Mouse (Mus musculus) retina, postnatal 1 day (tissue): ENCODE data around the gene Gm11214.

Experiments used
- DNase-seq: peaks from one replicate; pipeline ENCODE4 v3.0.0-alpha.2; 2012

Gm11214 gene

DNA sequence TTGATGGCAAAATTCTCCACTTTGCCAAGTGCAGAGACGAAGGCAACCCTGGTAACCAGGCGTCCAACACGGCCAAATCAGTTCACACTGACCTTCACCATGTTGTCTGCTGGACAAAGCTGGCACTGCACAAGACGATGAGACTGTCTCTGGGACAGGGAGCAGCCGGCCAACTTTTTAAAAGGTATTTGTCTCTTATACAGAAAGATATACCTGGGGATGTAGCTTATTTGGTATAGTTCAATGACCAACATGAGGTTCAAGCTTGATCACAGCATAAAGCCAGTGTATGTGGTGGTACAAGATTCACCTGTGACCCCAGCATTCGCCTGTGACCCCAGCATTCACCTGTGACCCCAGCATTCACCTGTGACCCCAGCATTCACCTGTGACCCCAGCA, at the start of gene Gm11214:
Gene Gm11214 (minus strand): TSS at position 101 of the 400 bp plus-strand sequence.
- no peak for DNase-seq

DNA sequence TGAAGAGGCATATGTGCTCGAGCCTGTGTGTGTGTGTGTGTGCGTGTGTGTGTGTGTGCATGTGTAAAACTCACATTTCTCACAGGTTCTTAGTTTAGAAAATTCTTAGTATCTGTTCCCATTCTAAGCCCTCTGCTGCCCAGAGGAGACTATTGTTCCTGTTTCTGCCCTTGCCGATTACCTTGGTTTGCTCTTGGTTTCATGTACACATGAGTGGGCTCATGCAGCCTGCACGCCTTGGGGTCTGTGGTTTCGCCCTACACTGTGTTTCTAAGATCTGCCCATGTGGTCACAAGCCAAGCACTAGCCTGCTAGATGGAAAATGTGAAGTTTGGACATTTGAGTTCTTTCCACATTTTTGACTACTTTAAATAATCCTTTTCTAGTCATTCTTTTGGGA, 48.7 kb upstream of the Gm11214 start:
- no peak for DNase-seq

DNA sequence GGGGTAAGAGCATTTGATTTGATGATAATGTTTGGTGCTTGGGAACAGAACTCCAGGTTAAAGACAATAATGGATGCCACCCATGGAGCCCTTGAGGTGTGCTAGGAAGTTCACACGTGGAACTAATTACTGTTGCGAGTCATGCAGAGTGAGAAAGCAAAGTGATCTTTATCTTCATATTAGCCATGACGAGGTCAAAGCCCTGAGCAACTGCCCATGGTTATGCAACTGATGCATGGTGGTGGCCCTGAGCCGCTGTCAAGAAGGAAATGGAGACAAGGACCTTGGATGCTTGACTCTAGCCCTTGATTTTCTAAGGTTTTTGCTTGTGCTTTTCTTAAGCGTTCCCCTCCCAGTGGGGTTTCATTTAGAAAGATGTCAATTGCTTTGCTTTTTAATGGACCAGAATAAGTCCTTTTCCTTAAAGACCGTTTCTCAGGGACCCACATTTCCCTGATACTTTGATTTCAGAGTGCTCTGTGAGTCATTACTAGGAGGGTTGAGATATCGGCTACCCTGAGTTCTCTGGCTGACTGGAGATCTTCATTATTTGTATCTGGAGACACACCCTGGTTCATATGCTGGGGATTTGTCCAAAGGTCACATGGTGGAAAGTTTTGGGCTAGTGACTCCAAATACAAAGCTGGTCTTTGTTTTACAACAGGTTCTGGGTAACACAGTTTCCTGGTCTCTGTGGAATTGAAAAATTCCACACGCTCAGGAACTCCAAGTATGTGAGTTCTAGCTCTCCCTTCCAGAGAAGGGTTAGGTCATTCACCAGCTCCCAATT, 47.4 kb upstream of the Gm11214 start:
- no peak for DNase-seq

DNA sequence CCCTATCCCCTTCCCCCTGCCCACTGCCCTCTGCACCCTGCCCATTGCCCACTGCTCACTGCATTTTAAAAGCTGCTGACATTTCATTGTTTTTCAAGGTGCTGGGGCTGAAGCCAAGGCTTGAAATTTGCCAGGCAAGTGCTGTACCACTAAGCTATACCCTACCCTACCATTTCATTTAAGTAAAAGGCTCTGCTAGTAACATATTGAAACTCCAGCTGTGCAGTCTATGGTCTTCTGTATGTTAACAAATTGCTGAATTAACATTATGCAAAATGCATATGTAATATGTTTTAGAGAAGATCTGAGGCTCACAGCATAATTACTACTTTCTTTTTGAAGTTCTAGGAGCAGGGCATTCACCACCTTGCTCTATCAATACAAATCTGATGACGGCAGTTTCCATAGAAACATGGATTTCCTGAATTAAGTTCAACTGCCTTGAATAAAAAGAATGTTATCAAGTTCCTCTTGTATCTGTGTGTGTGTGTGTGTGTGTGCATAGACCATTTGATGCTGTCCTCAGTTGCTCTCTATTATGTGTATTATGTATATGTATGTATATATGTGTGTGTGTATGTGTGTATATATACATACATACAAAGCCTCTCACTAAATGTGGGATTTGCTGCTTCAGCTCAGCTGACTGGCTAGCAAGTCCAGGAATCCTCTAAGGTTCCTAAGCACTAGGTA, 43.2 kb upstream of the Gm11214 start:
- no peak for DNase-seq

DNA sequence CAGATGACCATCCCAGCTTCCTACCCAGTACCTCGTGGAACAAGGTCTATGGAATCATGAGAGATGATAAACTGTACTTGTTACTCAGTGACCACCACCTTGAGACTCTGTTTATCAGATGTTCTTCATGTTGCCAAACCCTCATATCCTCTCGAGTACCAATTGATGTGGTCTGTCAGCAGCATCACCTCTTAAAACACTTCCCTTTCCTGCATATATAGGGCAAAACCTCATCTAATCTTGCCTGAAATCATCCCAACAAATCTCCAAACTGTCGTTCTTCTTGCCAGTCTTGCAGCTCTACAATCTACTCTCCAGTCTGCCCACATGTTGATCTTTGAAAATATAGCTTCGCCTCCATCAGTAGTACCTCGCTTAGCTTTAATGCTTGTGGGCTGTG, 41.1 kb upstream of the Gm11214 start:
- DNase-seq = no peak

DNA sequence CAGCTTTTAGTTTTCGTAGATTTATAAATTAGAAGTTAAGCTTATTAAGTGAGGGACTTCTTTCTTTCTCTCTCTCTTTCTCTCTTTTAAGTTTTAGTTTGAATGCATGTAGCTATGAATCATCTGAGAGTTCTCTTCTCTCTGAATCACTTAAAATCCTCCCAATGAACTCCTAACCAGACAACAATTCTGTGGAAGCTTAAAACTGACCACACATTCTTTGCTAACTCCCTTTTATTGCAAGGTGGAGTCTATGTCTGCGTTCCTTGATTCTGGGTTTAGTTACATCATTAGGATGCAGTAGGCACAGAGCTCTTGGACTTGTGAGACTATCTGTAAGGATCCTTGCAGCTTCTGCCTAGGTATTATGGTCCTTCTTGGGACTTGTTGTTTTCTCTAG, 40.5 kb upstream of the Gm11214 start:
- DNase-seq = no peak

DNA sequence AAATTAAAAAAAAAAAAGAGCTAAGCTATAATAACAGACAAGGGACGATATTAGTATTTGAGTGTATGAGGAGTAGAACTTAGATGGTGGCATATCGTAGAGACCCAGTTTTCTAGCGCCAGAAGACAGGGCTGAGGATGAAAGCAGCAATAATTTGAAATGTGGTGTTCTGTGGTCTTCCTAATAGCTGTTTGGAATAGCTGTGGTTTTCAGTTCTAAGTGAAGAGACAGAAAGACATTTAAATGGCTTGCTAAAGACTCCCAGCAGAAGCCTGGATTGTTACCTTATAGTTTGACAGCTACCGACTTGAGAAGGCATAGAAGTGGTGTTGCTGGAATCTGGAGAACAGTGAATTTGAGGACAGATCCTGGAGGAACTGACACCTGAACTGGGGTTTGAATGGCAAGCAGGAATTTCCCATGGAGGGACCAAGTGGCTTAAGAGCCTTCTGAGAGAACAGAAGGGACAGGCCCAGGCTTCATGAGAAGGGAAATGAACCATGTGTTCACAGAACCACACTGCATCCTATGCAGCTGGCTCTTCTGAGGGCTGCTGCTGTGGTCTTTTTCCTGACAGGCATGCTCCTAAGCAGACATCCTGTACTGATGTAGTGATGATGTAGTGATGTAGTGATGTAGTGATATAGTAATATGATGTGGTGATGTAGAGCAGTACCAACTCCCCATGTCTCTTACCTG, 39.0 kb upstream of the Gm11214 start:
- DNase-seq = no peak

DNA sequence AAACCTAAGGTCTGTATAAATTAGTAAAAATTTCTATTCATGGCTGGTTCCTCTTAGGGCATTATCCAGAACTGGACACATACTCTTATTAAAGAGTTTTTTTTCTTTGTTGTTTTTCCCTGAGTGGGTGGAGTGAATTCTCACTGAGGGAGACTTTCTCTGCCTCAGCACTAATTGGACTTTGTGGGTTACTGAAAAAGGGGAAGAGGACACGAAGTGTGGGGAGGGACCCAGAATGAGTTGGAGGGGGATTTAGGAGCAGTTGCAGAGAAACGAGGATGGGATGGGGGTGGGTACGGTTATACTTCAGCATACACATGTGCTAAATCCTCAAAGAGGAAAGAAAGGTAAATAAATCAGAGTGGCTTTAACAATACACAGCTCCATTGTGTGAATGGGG, 36.6 kb upstream of the Gm11214 start:
- DNase-seq = no peak

DNA sequence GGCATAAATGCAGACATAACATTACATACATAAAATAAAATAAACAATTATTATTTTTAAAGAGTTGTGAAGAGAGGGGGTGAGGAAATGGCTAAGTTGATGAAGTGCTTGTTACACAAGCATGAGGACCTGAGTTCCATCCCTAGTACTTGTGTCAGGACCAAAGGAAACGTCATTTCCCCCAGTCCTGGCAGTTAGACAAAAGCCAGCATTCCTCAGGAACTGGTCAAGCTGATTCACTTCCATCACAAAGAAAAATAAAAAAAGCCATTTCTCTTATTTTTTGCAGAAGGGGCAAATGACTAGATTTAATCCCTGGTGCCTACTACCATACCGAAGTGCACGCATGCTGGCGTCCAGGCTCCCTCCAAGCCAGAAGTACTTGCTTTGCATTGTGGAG, 33.7 kb upstream of the Gm11214 start:
- no peak for DNase-seq

DNA sequence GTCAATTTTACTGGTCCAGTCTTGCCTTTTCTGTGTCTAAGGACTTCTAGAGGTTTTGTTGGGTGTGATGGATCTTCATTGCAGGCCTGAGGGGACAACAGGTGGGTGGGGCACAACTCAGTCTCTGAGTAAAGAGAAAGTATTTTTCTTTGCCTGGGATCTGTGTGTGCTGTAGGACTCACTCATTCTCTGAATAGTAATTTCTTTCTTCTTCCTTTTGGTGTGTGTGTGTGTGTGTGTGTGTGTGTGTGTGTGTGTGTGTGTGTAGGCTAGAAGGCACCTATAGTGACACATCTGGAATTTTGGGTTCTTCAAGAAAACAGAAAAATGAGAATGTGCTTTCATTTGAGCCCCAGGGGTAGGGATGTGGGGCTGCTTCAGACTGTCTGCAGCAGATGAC, 29.2 kb upstream of the Gm11214 start:
- no peak for DNase-seq

DNA sequence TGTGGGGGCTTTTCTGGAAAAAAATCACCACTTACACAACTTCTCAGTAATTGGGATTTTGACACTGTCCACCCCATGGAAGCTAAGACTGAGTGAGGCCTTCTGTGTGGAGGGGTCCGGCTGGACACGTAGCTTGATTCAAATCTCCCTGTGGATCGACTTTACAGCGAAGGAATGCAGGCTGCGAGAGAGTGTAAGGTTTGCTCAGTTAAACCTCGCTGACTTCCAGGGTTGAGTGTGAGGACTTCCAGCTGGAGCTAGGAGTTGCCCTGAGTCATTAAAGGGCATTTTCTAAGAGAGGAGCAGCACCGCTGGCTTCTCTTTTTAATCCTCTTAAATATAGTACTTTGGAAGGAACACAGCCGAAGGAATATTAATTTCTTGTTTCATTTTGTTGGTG, 24.2 kb upstream of the Gm11214 start:
- no peak for DNase-seq

DNA sequence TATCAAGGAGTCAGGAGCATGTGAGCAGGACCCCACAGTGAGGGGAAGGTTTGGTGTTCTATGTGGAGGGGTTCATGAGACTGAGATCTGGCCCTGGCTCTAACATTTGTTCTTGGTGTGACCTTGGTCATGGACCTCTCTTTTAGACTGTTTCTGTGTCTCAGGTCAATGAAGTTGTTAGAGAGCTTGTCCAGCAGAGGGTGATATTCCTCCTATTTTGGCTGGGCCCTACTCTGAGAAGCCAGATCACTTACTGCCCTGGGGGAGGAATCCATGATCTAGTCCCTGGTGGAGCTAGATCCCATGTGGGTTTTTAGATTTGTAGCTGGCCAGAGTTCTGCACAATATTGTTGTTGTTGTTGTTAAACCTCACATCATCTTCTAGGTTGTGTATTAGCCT, 23.0 kb upstream of the Gm11214 start:
- peak; percentile 26 for DNase-seq

DNA sequence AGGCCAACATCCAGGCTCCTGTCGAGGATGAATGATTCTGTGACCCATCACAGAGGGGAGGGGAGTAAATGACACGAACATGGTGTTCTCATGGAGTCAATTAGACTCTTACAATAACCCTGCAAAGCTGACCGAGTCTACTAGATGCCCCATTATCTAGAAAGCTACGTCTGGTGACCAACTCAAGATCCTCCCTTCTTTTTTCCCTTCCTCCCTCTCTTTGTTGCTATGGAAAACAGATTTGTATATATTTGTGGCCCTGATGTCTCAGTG, 22.0 kb upstream of the Gm11214 start:
- DNase-seq = no peak

DNA sequence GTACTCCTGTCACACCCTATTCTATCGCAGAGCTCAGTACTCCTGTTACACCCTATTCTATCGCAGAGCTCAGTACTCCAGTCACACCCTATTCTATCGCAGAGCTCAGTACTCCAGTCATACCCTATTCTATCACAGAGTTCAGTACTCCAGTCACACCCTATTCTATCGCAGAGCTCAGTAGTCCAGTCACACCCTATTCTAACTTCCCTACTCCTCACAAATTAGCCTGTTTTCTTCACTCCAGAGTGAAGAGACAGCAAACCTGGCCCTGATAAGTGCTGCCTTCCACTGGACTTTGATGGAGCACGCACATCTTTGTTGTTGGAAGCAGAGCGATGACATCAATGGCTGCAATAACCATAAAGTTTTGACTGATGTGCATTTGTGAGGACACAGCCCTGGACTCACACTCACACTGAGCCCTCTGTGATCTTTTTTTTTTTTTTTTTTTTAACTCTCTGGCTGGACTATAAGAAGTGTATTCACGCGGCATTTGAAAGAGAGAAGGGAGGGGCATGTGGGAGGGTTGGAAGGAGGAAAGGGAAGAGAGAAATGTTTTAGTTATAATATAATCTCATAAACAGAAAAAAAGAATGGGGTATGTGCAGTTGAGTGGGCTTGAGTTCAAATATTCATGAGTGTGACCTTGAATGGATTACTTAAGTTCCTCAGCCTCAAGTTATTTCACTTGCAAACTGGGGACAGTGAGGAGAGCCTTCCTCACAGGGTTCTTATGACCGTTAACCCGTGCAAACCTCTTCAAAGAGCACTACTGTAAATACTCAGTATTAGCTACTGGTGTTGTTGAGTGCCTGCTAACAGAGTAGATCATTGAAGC, 21.5 kb upstream of the Gm11214 start:
- no peak for DNase-seq

DNA sequence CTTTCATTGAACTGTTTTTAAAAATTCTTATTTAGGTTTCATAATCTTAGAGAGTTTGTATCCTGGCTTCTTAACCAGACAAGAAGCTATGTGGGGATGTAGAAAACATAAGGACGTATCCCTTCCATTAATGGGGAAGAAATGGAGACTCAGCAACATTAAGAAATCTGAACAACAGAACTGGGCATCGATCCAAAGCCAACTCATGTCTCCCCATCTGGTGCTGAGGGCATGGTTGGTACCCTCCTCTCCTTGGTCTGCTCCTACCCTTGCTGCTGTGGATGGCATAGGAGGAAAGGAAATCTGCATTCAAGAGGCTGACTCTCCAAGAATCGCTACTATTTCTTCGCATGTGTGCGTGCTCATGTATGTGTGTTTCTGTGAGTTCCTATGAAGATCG, 20.5 kb upstream of the Gm11214 start:
- no peak for DNase-seq

DNA sequence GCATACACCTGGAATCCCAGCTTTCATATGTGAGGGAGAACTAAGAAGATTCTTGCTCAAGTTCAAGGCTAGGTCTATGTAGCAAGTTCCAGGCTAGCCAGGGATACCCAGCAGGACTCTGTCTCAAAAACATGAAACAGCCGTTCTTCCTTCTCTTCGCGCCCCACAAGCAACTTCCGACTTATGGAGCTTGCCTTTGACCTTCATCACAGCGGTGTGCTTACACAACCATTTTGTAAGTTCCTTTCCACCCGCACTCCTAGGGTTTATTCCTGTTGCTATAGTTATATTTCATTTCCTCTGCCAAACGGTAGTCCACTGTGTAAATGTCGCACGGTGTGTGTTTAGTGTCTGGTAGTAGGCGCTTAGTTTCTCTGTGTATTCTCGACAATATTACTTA, 19.9 kb upstream of the Gm11214 start:
- no peak for DNase-seq

DNA sequence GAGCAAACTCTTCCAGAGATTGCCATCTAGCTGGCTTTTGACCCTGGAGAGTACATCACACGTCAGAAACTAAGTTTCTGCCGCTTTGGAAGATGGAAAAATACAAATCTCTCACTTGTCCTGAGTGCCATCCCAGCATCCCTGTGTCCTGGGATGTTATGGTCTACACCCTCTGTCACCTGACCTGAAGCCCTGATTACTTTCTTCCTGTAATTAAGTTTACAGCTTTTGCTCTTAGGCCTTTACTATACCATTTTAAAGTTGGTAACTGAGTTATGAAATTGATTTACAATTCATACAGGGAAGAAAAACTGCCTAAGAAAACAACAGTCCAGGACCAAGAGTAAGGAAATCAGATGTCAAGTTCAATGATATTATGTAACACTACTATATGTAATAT, 19.3 kb upstream of the Gm11214 start:
- DNase-seq = no peak

DNA sequence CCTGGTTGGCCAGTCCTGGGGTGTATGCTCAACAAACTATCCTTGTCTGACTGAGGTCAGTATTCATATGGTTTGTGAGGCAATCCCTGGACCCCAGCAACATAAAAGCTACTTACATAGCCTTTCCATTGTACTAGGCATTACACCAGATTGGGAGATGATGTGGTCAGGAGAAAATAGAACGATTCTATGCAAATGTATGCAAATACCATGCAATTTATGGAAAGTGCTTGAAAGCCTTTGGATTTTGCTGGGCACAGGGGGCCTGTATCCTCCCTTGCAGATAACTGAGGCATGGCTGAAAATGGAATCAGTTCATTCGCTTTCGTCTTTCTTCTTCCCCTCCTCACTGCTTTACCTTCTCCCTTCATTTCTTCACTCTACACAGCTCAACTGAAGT, 18.4 kb upstream of the Gm11214 start:
- no peak for DNase-seq

DNA sequence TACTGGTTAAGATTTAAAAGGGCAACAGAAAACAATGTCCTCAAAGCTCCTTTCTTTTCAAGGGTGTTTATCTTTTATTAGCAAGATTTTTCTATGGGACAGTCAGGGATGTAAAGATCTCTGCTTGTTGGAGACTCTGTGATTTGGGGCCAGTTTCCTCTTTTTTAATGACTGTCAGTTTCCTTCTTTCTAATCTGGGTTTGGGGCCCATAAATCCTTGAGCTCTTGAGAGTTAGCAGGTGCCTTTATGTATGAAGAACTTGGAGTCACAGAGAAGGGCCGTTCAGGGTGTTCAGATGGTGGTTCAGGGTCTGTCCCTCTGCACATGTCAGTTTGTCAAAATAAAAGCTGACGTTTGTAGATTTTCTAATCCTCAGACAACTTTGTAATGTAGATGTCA, 11.9 kb upstream of the Gm11214 start:
- no peak for DNase-seq

DNA sequence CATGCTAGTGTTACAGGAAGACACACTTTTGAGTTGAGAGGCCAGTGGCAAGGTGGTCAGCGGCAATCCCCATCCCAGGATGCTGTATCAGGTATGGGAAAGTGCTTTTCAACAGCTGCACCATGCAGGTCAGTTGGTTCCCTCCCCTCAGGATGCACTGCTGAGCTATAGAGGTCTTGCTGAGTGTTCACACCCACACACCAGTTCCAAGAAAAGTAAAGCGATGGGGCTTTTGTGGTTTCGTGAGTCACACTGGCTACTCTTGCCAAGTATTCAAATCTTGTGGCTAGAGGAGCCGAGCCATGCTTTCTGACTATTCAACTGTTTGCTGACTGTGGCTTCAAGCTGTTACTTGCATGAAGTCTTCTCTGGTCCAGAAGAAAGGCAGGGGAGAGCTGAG, 5.1 kb upstream of the Gm11214 start:
- DNase-seq = no peak

DNA sequence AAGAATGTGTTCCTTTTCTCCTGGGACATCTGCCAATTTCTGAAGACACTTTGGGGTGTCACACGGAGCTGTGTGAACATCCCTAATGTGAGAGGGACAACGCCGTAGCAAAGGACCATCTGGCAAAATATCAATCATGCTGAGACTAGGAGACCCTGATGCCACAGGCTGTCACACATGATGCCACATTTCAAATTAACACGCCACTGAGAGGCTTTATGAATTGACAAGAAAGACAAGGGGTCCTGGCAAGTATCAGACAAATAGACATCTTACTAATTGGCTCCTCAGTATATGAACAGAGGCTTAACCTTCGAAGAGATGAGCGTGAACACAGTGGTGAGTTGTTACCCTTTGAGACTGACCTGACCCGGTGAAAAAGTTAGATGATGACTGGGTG, 2.6 kb upstream of the Gm11214 start:
- DNase-seq = peak; percentile 49

DNA sequence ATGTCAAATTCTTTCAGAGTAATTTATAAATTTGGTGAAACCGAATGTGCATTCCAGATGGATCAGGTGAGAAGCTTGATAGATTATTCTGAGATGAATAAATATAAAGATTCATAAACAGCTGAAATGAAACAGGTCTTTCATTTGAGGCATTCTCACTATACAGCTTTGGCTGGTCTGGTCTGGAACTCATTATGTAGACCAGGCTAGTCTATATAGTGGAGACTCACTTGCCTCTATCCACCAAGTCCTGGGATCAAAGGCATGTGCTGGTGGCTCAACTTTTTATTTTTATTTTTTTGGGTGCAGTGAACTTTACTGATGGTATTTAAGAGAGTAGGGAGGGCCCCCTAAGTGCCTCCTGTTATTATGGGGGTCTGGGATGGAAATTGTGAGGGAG, 1.3 kb downstream of the Gm11214 start:
- no peak for DNase-seq

DNA sequence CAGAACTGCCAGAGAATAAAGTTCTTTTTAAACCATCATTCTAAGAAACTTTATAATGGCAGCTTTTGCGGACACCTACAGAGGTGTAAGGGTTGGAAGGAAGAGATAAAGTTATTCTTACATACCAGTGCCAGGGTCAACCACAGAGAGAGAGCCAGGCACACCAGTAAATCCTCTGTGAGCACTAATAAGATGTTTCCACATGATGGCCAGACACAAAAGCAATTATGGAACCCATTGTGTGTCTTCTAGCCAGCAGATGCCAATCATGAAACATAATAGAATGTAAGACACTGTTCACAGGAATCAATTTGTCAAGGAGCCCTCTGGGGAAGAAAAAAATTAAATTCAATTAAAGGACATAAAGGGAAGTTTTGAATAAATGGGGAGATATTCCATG, 1.8 kb downstream of the Gm11214 start:
- peak; percentile 85 for DNase-seq

DNA sequence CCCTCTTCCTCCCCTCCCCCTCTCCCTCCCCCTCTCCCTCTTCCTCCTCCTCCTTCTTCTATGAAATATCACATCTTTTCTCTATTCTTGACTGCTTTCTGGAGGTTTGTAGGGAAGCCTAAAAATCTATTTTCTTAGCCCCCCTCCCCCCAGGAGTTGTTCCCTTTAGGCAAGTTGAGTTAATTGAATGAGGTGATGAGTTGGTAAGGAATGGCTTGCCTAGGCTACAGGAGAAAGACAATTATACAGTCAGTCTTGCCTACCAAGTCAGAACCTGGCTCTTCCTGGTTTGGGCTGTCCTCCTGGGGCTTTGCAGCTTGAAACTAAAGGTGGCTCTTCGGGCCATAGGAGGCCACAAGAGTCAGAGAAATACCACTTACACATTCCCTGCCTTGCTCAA, 3.4 kb downstream of the Gm11214 start:
- DNase-seq = no peak
